Mouse (Mus musculus) heart, postnatal 0 days (tissue): Measurements from ENCODE around the gene Slc29a1. TPM values are rescaled to one million over a fixed set of nuclear protein-coding genes. Genes with fewer than 3 reads are reported as not detected.

Source experiments
- ATAC-seq: fragments of 200-750 bp; cut with Nextera tagmentation; 2 replicates; pipeline ENCODE4 v1.8.0; 2017; ENCODE audit warnings: low read depth, moderate number of reproducible peaks, moderate library complexity; ENCODE audit not compliant: insufficient read depth
- DNase-seq: peaks from one replicate; pipeline ENCODE4 v3.0.0-alpha.2; 2016; ENCODE audit warnings: low spot score
- H3K27ac ChIP-seq: fragments of 300-500 bp; sonication (generic); 2 replicates; pipeline ENCODE4 v1.5.1; 2014; ENCODE audit warnings: low read depth, mild to moderate bottlenecking
- H3K27me3 ChIP-seq: fragments of 300-500 bp; sonication (generic); 2 replicates; pipeline ENCODE4 v1.6.1; 2014; ENCODE audit warnings: low read length, mixed read lengths; ENCODE audit not compliant: control insufficient read depth, insufficient read depth
- H3K36me3 ChIP-seq: fragments of 300-500 bp; sonication (generic); replicated peaks from 2 replicates; pipeline ENCODE4 v1.6.1; 2014; ENCODE audit warnings: low read length, mixed read lengths; ENCODE audit not compliant: control insufficient read depth, insufficient read depth
- H3K4me1 ChIP-seq: fragments of 300-500 bp; sonication (generic); 2 replicates; pipeline ENCODE4 v1.6.1; 2014; ENCODE audit warnings: antibody characterized with exemption; ENCODE audit not compliant: control insufficient read depth, insufficient read depth
- H3K4me2 ChIP-seq: fragments of 300-500 bp; sonication (generic); 2 replicates; pipeline ENCODE4 v1.6.1; 2014; ENCODE audit warnings: low read depth, mild to moderate bottlenecking, low read length, moderate library complexity
- H3K4me3 ChIP-seq: fragments of 300-500 bp; sonication (generic); 2 replicates; pipeline ENCODE4 v1.5.1; 2014; ENCODE audit warnings: low read depth, low read length
- H3K9ac ChIP-seq: fragments of 300-500 bp; sonication (generic); replicated peaks from 2 replicates; pipeline ENCODE4 v1.6.1; 2014; ENCODE audit warnings: low read depth, low read length, mixed read lengths
- H3K9me3 ChIP-seq: fragments of 300-500 bp; sonication (generic); replicated peaks from 2 replicates; pipeline ENCODE4 v1.6.1; 2016; ENCODE audit warnings: low read length; ENCODE audit not compliant: control insufficient read depth
- CTCF ChIP-seq: IDR thresholded peaks from 2 replicates; pipeline ENCODE4 v1.5.1; 2016; ENCODE audit warnings: antibody characterized with exemption, control low read depth, low read depth
- EP300 ChIP-seq: IDR thresholded peaks from 2 replicates; pipeline ENCODE4 v1.6.1; 2016; ENCODE audit warnings: antibody characterized with exemption, low read depth
- WGBS: fragments of 180-500 bp; shearing (Covaris S2); extraction: QIAGEN DNeasy Blood & Tissue Kit; methylation state at CpG from one replicate; pipeline ENCODE4 v1.1.7; 2014; 5-methylcytosine and 5-hydroxymethylcytosine counted together
- polyA plus RNA-seq: library from polyadenylated mRNA; unstranded; fragments of >200 nt; fragmentation: Nextera tagmentation; extraction: Ambion mirVana; gene quantifications from 2 replicates; pipeline ENCODE4 v1.2.1, GENCODE M21; 2015
- total RNA-seq: library from RNA; depleted of rRNA; stranded (reverse); fragments of >200 nt; gene quantifications from 2 replicates; pipeline ENCODE4 v1.2.3, GENCODE M21; 2014; ENCODE audit warnings: low replicate concordance

The Slc29a1 gene
- total and polyA plus RNA-seq, 2 experiments from 2014 or later, result 107 to 236 TPM

GRCm38 (mm10) chr17:45566360-45567161, 32.8 kb downstream of the Slc29a1 start:
- Histone ChIP-seq H3K4me2 (no peak overlapping the region), H3K27ac (0 out of 2 replicates have a peak overlapping the region, but pooled peaks have one; percentile 36), H3K36me3 (peaks cover 60% of the 10 kb centered on the region), H3K9me3 (no peaks in the 10 kb centered on the region), H3K9ac (no peak overlapping the region), H3K27me3 (no peaks in the 10 kb centered on the region), H3K4me1 (peaks cover 10% of the 10 kb centered on the region), H3K4me3 (no peak overlapping the region)
- TF ChIP-seq EP300 (no peak), CTCF (no peak)
- WGBS, result 58% methylated on average over 18 of the region's 18 CpGs
- ATAC-seq (no peak), DNase-seq (no peak)

GRCm38 (mm10) chr17:45566031-45566359, 33.4 kb downstream of the Slc29a1 start:
- no peak for TF ChIP-seq EP300
- WGBS, result 58% methylated on average over 1 of the region's 1 CpGs
- no peak for ATAC-seq

GRCm38 (mm10) chr17:45565103-45565502, 34.3 kb downstream of the Slc29a1 start:
- ATAC-seq (no peak), DNase-seq (no peak)
- H3K36me3 ChIP-seq, result peaks cover 45% of the 10 kb centered on the region
- TF ChIP-seq CTCF, result no peak
- no peak for TF ChIP-seq EP300
- H3K27me3 ChIP-seq, result no peaks in the 10 kb centered on the region
- no peaks in the 10 kb centered on the region for H3K9me3 ChIP-seq
- H3K4me1 ChIP-seq, result peaks cover 10% of the 10 kb centered on the region
- H3K27ac ChIP-seq, result no peak overlapping the region
- peak overlapping the region; percentile 94 for H3K4me3 ChIP-seq
- H3K4me2 ChIP-seq, result peak overlapping the region; percentile 98
- H3K9ac ChIP-seq, result no peak overlapping the region
- 90% methylated on average over 11 of the region's 11 CpGs for WGBS

More at GRCm38 (mm10) chr17:45566031-45566359, 33.4 kb downstream of the Slc29a1 start:
- Histone ChIP-seq H3K27ac (no peak overlapping the region), H3K4me1 (peaks cover 10% of the 10 kb centered on the region), H3K9ac (no peak overlapping the region), H3K36me3 (peaks cover 54% of the 10 kb centered on the region), H3K4me2 (no peak overlapping the region), H3K9me3 (no peaks in the 10 kb centered on the region), H3K4me3 (no peak overlapping the region), H3K27me3 (no peaks in the 10 kb centered on the region)
- DNase-seq, result no peak

GRCm38 (mm10) chr17:45564531-45565084, 34.8 kb downstream of the Slc29a1 start:
- WGBS, result 11% methylated on average over 18 of the region's 18 CpGs
- ATAC-seq (no peak), DNase-seq (no peak)
- peaks cover 40% of the 10 kb centered on the region for H3K36me3 ChIP-seq
- H3K27ac ChIP-seq, result peak overlapping the region; percentile 73; the same call in 1 of the 2 replicates
- TF ChIP-seq CTCF (no peak), EP300 (no peak)
- peak overlapping the region; percentile 98 for H3K4me2 ChIP-seq
- no peaks in the 10 kb centered on the region for H3K9me3 ChIP-seq
- H3K4me1 ChIP-seq, result peaks cover 10% of the 10 kb centered on the region
- H3K4me3 ChIP-seq, result peak overlapping the region; percentile 94
- no peaks in the 10 kb centered on the region for H3K27me3 ChIP-seq
- peak overlapping the region; percentile 89 for H3K9ac ChIP-seq

GRCm38 (mm10) chr17:45563655-45564530, 35.5 kb downstream of the Slc29a1 start, which contains the start of gene Slc35b2:
Gene Slc35b2 (plus strand): TSS chr17:45563874.
- peak within 1 kb of the TSS; percentile 98 for H3K4me2 ChIP-seq
- TF ChIP-seq CTCF (peak; percentile 97), EP300 (peak; percentile 67; the same call in 1 of the 2 replicates)
- H3K9me3 ChIP-seq, result no peaks in the 10 kb centered on the region
- WGBS, result 1% methylated on average over 55 of the region's 61 CpGs
- no peaks in the 10 kb centered on the region for H3K27me3 ChIP-seq
- peak within 1 kb of the TSS; percentile 94 for H3K4me3 ChIP-seq
- H3K27ac ChIP-seq, result peak within 1 kb of the TSS; percentile 73
- H3K4me1 ChIP-seq, result peaks cover 10% of the 10 kb centered on the region
- peak; percentile 93 for DNase-seq
- H3K36me3 ChIP-seq, result peaks cover 33% of the 10 kb centered on the region
- peak; percentile 93 for ATAC-seq
- H3K9ac ChIP-seq, result peak within 1 kb of the TSS; percentile 89
